Mouse (Mus musculus): ENCODE measurements around the gene Rpl10a. TPM values are rescaled to one million over a fixed set of nuclear protein-coding genes. Genes with fewer than 3 reads are reported as not detected.

Gene Rpl10a
- polyA plus RNA-seq, 1 experiment from 2014 or later = 653 TPM

DNA sequence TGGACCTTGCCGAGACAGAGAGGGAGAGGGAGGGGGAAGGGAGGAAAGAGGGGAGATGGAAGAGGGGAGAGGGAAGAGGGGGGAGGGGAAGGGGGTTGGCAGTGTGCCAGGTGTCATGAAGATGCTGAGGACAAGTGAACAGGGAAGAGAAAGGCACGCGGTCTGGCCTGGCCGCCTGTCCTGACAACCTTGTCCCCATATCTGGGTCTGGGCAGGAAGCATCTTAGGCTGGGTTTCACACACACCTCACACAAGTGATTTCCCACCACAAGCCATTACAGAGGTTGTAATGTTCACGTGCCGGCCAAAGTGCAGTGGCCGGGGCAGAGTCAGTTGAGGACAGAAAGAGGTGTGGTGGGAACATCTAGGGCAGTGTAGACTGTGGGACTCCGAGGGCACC, 40.7 kb upstream of the Rpl10a start:
- Histone ChIP-seq H3K36me3 (ENCODE audit: insufficient read depth, low read length) (peaks cover 7% of the 10 kb centered on the region; the same call in 1 of the 2 replicates), H3K27ac (ENCODE audit: low read length) (no peak overlapping the region; the same call in 1 of the 2 replicates), H3K9me3 (ENCODE audit: low read length) (no peaks in the 10 kb centered on the region), H3K9ac (replicated peaks; ENCODE audit: low read length) (no peak overlapping the region), H3K4me3 (ENCODE audit: low read length) (no peak overlapping the region), H3K27me3 (ENCODE audit: insufficient read depth, low read length) (no peaks in the 10 kb centered on the region), H3K4me2 (replicated peaks; ENCODE audit: low read depth, low read length) (no peak overlapping the region), H3K4me1 (ENCODE audit: insufficient read depth, low read length) (peaks cover 58% of the 10 kb centered on the region)
- WGBS = 57% methylated on average over 8 of the region's 8 CpGs
- ATAC-seq (ENCODE audit: low FRiP score, low TSS enrichment) = no peak

- Histone ChIP-seq H3K9ac (replicated peaks; ENCODE audit: low read length) (no peak overlapping the region), H3K9me3 (ENCODE audit: low read length) (no peaks in the 10 kb centered on the region), H3K4me3 (ENCODE audit: low read length) (no peak overlapping the region), H3K4me2 (replicated peaks; ENCODE audit: low read depth, low read length) (no peak overlapping the region), H3K27me3 (ENCODE audit: insufficient read depth, low read length) (no peaks in the 10 kb centered on the region), H3K4me1 (ENCODE audit: insufficient read depth, low read length) (peaks cover 54% of the 10 kb centered on the region), H3K36me3 (ENCODE audit: insufficient read depth, low read length) (peaks cover 7% of the 10 kb centered on the region; the same call in 1 of the 2 replicates), H3K27ac (ENCODE audit: low read length) (no peak overlapping the region)
- 53% methylated on average over 5 of the region's 5 CpGs for WGBS
- ATAC-seq (ENCODE audit: low FRiP score, low TSS enrichment) = no peak
Measured at GRCm38 (mm10) chr17:28287980-28288379, 40.3 kb upstream of the Rpl10a start.

DNA sequence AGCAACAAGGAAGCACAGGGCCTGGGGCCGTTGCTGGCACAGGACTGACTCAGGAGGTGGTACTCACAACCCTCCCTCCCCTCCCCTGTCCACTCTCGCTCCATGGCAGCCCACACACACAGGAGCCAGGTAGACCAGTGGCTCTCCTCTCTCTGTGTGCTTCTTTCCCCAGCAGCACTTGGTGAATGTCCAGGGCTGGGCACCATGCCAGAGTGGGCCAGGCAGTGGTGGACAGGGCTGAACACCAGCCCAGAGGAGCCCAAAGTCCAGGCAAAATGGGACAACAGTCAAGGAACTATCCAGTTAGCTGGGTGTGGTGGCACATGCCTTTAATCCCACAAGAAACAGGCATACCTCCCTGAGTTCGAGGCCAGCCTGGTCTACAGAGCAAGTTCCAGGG, 38.0 kb upstream of the Rpl10a start:
- peak overlapping the region; percentile 37; the same call in 1 of the 2 replicates for H3K27ac ChIP-seq (ENCODE audit: low read length)
- no peaks in the 10 kb centered on the region for H3K9me3 ChIP-seq (ENCODE audit: low read length)
- 72% methylated on average over 3 of the region's 3 CpGs for WGBS
- no peak overlapping the region for H3K4me2 ChIP-seq (replicated peaks; ENCODE audit: low read depth, low read length)
- H3K9ac ChIP-seq (replicated peaks; ENCODE audit: low read length) = no peak overlapping the region
- no peaks in the 10 kb centered on the region for H3K27me3 ChIP-seq (ENCODE audit: insufficient read depth, low read length)
- H3K4me1 ChIP-seq (ENCODE audit: insufficient read depth, low read length) = peaks cover 35% of the 10 kb centered on the region
- ATAC-seq (ENCODE audit: low FRiP score, low TSS enrichment) = no peak
- no peak overlapping the region for H3K4me3 ChIP-seq (ENCODE audit: low read length)
- peaks cover 7% of the 10 kb centered on the region; the same call in 1 of the 2 replicates for H3K36me3 ChIP-seq (ENCODE audit: insufficient read depth, low read length)

DNA sequence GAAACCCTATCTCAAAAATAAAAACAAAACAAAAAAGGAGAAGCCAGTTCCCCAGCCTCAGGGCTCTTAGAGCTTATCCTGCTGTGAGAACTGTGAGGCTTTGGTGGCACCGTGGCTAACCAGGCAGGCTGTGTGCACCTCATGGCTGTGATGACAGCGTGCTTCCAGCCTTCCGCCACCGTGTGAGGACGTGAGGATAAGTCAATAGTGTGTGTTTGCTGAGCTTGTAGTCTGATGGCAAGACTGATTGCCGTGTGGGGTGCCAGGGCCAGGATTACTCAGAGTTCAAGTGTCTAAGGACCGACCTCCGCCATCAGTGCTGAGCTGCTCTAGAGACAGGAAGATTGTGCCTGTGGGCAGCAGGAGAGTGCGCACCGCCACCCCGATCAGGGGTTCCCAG, 37.6 kb upstream of the Rpl10a start:
- no peak overlapping the region for H3K27ac ChIP-seq (ENCODE audit: low read length)

GRCm38 (mm10) chr17:28291346-28291745, 36.9 kb upstream of the Rpl10a start:
- ATAC-seq (ENCODE audit: low FRiP score, low TSS enrichment) = no peak
- Histone ChIP-seq H3K27ac (ENCODE audit: low read length) (no peak overlapping the region), H3K4me1 (ENCODE audit: insufficient read depth, low read length) (peaks cover 24% of the 10 kb centered on the region), H3K4me2 (replicated peaks; ENCODE audit: low read depth, low read length) (no peak overlapping the region), H3K9ac (replicated peaks; ENCODE audit: low read length) (no peak overlapping the region), H3K4me3 (ENCODE audit: low read length) (no peak overlapping the region), H3K27me3 (ENCODE audit: insufficient read depth, low read length) (no peaks in the 10 kb centered on the region), H3K9me3 (ENCODE audit: low read length) (no peaks in the 10 kb centered on the region), H3K36me3 (ENCODE audit: insufficient read depth, low read length) (peaks cover 7% of the 10 kb centered on the region; the same call in 1 of the 2 replicates)
- WGBS = 80% methylated on average over 7 of the region's 7 CpGs

More for the DNA sequence above, 37.6 kb upstream of the Rpl10a start:
- H3K9me3 ChIP-seq (ENCODE audit: low read length) = no peaks in the 10 kb centered on the region
- WGBS = 72% methylated on average over 11 of the region's 11 CpGs
- ATAC-seq (ENCODE audit: low FRiP score, low TSS enrichment) = no peak
- no peak overlapping the region for H3K9ac ChIP-seq (replicated peaks; ENCODE audit: low read length)
- no peak overlapping the region for H3K4me2 ChIP-seq (replicated peaks; ENCODE audit: low read depth, low read length)
- peaks cover 7% of the 10 kb centered on the region; the same call in 1 of the 2 replicates for H3K36me3 ChIP-seq (ENCODE audit: insufficient read depth, low read length)
- peaks cover 31% of the 10 kb centered on the region for H3K4me1 ChIP-seq (ENCODE audit: insufficient read depth, low read length)
- H3K4me3 ChIP-seq (ENCODE audit: low read length) = no peak overlapping the region
- no peaks in the 10 kb centered on the region for H3K27me3 ChIP-seq (ENCODE audit: insufficient read depth, low read length)

- no peak overlapping the region for H3K4me2 ChIP-seq (replicated peaks; ENCODE audit: low read depth, low read length)
- no peak overlapping the region for H3K9ac ChIP-seq (replicated peaks; ENCODE audit: low read length)
- peaks cover 12% of the 10 kb centered on the region for H3K36me3 ChIP-seq (ENCODE audit: insufficient read depth, low read length)
- 0 out of 2 replicates have a peak, but pooled peaks cover 4% of the 10 kb centered on the region for H3K4me1 ChIP-seq (ENCODE audit: insufficient read depth, low read length)
- no peaks in the 10 kb centered on the region for H3K27me3 ChIP-seq (ENCODE audit: insufficient read depth, low read length)
- H3K27ac ChIP-seq (ENCODE audit: low read length) = no peak overlapping the region
- no peaks in the 10 kb centered on the region for H3K9me3 ChIP-seq (ENCODE audit: low read length)
- WGBS = 59% methylated on average over 4 of the region's 4 CpGs
- H3K4me3 ChIP-seq (ENCODE audit: low read length) = no peak overlapping the region
- ATAC-seq (ENCODE audit: low FRiP score, low TSS enrichment) = no peak
Measured at GRCm38 (mm10) chr17:28293716-28294115, 34.6 kb upstream of the Rpl10a start.

DNA sequence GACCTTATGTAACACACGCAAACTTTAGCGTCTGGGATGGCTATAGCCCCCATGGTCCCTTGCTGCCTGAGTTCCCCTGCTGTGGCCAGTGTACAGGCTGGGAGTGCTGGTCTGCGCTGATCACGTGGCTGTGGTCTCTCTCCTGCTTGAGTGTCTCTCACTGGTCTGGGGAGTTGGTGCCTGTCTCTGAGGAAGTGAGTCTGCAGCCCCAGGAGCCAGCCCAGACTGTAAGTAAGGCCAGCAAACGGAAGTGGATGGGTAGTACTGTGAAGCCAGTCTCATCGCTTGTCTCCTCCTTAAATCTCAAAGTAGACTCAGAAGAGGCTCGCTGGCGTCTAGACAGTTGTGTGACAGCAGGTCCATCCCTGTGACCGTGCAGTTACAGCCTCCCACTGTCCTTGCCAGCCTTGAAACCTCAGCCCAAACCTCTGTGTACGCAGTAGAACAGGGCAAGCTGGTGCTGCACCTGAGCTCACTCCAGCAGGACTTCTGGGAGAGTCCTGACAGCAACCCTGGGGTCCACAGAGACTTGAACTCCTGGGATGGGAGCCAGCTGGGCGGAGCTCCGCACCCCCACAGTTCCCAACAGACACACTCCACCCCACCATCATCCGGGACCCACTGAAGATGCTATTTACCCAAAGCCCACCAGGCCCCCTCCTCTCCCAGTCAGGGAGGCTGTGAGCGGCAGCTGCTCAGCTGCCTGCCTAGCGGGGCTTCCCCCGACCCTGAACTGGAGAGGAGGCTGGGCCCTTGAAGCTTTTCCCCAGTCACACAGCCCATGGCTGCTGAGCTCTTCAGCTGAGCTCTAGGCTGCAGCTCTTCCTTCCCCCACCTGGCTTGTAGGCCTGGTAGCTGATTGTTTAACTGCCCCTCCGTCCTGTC, 33.6 kb upstream of the Rpl10a start:
- H3K9ac ChIP-seq (replicated peaks; ENCODE audit: low read length) = no peak overlapping the region
- no peaks in the 10 kb centered on the region for H3K27me3 ChIP-seq (ENCODE audit: insufficient read depth, low read length)
- no peak overlapping the region for H3K27ac ChIP-seq (ENCODE audit: low read length)
- no peak overlapping the region for H3K4me2 ChIP-seq (replicated peaks; ENCODE audit: low read depth, low read length)
- no peak overlapping the region for H3K4me3 ChIP-seq (ENCODE audit: low read length)
- 64% methylated on average over 17 of the region's 17 CpGs for WGBS
- no peaks in the 10 kb centered on the region for H3K9me3 ChIP-seq (ENCODE audit: low read length)
- peaks cover 14% of the 10 kb centered on the region for H3K36me3 ChIP-seq (ENCODE audit: insufficient read depth, low read length)
- no peak for ATAC-seq (ENCODE audit: low FRiP score, low TSS enrichment)
- H3K4me1 ChIP-seq (ENCODE audit: insufficient read depth, low read length) = peaks cover 11% of the 10 kb centered on the region

- Histone ChIP-seq H3K36me3 (ENCODE audit: insufficient read depth, low read length) (peaks cover 7% of the 10 kb centered on the region), H3K9ac (replicated peaks; ENCODE audit: low read length) (no peak overlapping the region), H3K4me3 (ENCODE audit: low read length) (no peak overlapping the region), H3K4me1 (ENCODE audit: insufficient read depth, low read length) (peaks cover 12% of the 10 kb centered on the region), H3K27ac (ENCODE audit: low read length) (no peak overlapping the region), H3K9me3 (ENCODE audit: low read length) (no peaks in the 10 kb centered on the region), H3K4me2 (replicated peaks; ENCODE audit: low read depth, low read length) (no peak overlapping the region), H3K27me3 (ENCODE audit: insufficient read depth, low read length) (no peaks in the 10 kb centered on the region)
- no peak for ATAC-seq (ENCODE audit: low FRiP score, low TSS enrichment)
- whole genome bisulfite sequencing = 89% methylated on average over 17 of the region's 17 CpGs
Measured at GRCm38 (mm10) chr17:28298888-28299287, 29.4 kb upstream of the Rpl10a start.

DNA sequence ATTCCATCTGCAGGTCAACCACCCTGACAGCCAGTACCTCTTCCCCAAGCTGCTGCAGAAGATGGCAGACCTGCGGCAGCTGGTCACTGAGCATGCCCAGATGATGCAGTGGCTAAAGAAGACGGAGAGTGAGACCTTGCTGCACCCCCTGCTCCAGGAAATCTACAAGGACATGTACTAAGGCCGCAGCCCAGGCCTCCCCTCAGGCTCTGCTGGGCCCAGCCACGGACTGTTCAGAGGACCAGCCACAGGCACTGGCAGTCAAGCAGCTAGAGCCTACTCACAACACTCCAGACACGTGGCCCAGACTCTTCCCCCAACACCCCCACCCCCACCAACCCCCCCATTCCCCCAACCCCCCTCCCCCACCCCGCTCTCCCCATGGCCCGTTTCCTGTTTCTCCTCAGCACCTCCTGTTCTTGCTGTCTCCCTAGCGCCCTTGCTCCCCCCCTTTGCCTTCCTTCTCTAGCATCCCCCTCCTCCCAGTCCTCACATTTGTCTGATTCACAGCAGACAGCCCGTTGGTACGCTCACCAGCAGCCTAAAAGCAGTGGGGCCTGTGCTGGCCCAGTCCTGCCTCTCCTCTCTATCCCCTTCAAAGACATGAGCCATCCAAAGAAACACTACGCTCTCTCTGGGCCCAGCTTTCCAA, 28.5 kb upstream of the Rpl10a start:
- peaks cover 12% of the 10 kb centered on the region for H3K4me1 ChIP-seq (ENCODE audit: insufficient read depth, low read length)
- H3K36me3 ChIP-seq (ENCODE audit: insufficient read depth, low read length) = peaks cover 7% of the 10 kb centered on the region
- no peak overlapping the region for H3K4me2 ChIP-seq (replicated peaks; ENCODE audit: low read depth, low read length)
- H3K27ac ChIP-seq (ENCODE audit: low read length) = 0 out of 2 replicates have a peak overlapping the region, but pooled peaks have one; percentile 39
- WGBS = 34% methylated on average over 10 of the region's 11 CpGs
- H3K9ac ChIP-seq (replicated peaks; ENCODE audit: low read length) = no peak overlapping the region; the same call in 1 of the 2 replicates
- no peak overlapping the region for H3K4me3 ChIP-seq (ENCODE audit: low read length)
- peak; percentile 53; the same call in 1 of the 2 replicates for ATAC-seq (ENCODE audit: low FRiP score, low TSS enrichment)
- no peaks in the 10 kb centered on the region for H3K27me3 ChIP-seq (ENCODE audit: insufficient read depth, low read length)
- no peaks in the 10 kb centered on the region for H3K9me3 ChIP-seq (ENCODE audit: low read length)
